Mouse (Mus musculus) left cerebral cortex, postnatal 4 days (tissue): ENCODE data around the gene Cpm. TPM values are rescaled to one million over a fixed set of nuclear protein-coding genes. Genes with fewer than 3 reads are reported as not detected.
"Not testable (repeated sequence)": the region's sequence is repeated elsewhere in the genome, so short reads cannot be mapped to it uniquely, and the experiment has no call there.

ENCODE experiments used
- DNase-seq: peaks from one replicate; pipeline ENCODE4 v3.0.0-alpha.2; 2022
- intact Hi-C: fragments of 180-260 bp; cut with DNase I; formaldehyde crosslinking; loops from one replicate; pipeline ENCODE4 v1.15.1; 2025
- total RNA-seq, 2 experiments: library from RNA; stranded (reverse); gene quantifications; 2 replicates each; pipeline ENCODE4 v1.2.3; 2021

The Cpm gene
- 1 to 10 TPM; 1.7 to 2.5 TPM for total RNA-seq

GRCm38 (mm10) chr10:117629169-117629971 lies at the start of gene Cpm:
TSS of gene Cpm (plus strand) at chr10:117629500.
- DNase-seq, result peak; percentile 53
- intact Hi-C loops, result no loop called here

- no peak for DNase-seq
- intact Hi-C loops, result no loop called here
These were observed 49.5 kb upstream of the Cpm start for GRCm38 (mm10) chr10:117579771-117580284.

DNA sequence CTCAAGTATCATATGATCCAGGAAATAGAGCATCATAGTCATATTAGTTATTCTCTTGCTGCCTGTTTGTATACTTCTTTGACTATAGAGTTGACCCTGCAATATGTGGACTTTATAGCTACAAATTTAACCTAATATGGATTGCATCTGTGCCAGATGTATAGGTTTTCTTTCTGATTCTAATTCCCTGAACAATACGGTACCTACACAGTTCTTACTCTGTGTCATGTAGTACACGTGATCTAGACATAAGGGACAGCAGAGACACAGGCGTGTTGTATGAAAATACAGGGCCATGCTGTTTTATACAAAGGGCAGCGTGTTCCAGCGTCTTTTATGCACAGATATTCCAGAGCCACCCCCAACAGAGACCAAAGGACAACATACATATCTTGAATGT lies 48.9 kb upstream of the Cpm start:
- intact Hi-C loops, result no loop called here
- no peak for DNase-seq

DNA sequence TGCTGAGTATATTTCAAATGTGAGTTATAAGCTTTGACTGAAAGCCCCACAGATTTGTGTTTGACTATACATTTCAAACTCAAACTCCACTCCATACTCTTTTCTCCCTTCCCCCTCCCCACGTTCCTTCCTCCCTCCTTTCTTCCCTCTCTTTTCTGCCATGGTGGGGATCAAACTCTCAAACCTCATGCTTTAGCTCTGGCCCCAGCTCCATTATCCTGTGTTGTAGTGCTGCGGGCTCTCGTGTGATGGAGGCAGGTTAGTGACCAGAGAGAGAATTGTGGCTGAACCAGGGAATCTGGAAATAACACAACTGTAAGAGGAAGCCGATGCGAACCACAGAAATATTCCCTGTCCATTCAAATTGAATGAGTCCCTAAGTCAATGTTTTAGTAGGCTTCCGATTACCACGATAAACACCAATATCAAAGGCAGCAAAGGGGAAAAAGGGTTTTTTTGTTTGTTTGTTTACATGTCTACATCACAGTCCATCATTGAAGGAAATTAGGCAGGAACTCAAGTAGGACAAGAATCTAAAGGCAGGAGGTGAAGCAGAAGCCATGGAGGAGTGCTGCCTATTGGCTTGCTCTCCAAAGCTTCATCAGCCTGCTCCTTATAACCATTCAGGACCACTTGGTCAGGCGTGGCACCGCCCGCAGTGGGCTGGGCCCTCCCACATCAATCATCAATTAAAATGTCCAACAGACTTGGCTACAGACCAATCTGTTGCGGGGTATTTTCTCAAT lies 48.1 kb upstream of the Cpm start:
- intact Hi-C loops, result no loop called here
- no peak for DNase-seq

DNA sequence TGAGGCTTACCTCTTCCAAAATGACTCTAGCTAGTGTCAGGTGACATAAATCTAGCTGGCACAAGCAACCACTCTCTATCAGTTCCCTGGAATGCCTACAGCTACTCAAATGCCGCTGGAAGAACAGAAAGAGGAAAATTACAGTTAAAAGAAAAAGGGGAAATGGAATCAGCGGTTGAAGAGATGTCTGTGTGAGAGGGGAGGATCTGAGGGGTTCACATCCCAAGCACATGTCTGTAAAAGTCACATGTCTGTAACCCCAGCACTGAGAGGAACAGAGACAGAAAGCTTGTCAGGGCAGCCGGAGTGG lies 47.6 kb upstream of the Cpm start:
- no peak for DNase-seq
- intact Hi-C loops, result no loop called here

GRCm38 (mm10) chr10:117583155-117584061 lies 45.9 kb upstream of the Cpm start:
- intact Hi-C loops, result no loop called here
- no peak for DNase-seq

DNA sequence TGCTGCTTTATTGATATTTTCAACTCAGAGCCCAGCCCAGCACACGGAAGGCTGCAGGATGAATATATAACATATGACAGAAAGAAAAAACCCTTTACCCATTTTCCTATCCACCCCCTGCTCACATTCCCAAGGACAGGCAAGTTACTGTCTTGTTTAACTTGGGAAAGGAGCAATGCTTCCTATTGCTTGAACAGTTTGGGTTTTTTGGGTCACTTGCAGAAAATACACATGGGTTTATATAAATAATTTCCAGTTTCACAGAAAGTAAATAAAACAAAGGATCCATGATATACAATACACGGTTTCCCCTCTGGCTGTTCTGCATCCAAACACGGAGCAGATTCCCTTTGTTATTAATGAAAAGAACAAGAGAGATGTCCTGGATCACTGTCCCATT lies 45.2 kb upstream of the Cpm start:
- DNase-seq, result no peak
- intact Hi-C loops, result no loop called here

DNA sequence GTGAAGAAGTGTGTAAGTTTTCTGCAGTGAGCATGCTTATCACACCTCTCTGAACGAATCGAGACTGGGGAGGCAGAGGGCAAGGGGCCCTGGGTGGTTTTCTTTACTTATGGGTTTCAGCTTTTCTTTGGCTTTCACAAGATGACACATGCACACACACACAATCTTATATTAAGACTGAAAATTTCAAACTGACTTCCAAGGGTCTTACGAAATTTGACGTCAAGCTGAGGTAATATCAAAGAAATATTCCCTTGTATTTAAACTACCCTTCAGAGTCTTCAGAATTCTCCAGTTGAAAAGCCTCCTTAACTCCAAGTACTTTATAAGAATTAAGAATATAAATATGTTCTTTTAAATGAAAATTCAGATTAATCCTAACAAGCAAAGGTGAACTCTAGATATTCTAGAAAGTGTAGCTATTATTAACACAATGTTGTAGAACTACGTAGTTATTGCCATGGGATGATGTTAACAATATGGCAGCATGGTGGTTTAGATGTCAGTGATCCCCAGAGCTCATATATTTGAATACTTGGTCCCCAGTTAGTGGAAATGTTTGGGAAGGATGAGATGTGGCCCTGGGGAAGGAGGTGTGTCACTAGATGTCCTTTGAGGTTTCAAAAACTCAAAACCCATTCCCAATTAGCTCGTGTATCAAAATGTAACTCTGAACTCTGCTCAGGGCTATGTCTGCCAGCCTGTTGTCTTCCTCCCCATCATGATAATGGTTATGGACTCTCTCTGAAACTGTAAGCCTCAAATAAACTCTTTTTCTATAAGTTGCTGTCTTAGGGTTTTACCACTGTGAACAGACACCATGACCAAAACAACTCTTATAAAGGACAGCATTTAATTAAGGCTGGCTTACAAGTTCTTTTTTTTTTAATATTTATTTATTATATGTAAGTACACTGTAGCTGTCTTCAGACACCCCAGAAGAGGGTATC lies 44.5 kb upstream of the Cpm start:
- DNase-seq, result no peak
- intact Hi-C loops, result no loop called here

GRCm38 (mm10) chr10:117585600-117586299 lies 43.5 kb upstream of the Cpm start:
- intact Hi-C loops, result no loop called here
- DNase-seq, result no peak

- peak; percentile 20 for DNase-seq
- intact Hi-C loops, result no loop called here
These were observed 42.4 kb upstream of the Cpm start for GRCm38 (mm10) chr10:117586859-117587258.

DNA sequence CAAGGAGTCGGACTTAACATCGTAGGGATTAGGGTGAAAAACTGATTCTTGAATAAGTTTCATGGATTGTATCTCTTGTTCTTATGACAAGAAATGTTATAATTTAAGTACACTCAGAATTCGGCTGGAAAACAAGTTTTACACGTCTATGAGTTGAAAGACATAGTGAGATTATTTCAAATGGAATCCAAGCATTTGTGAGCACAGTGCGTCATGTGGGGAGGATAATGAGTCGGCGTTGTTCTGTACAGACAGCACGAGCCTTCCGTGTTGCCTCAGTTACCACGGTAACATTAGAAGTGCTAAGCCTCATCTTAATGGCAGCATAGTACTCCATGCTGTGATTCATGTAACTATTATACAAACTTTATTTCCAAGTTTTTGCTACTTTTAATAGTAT lies 42.0 kb upstream of the Cpm start:
- no peak for DNase-seq
- intact Hi-C loops, result no loop called here

GRCm38 (mm10) chr10:117588416-117589143 lies 40.7 kb upstream of the Cpm start:
- intact Hi-C loops, DNase-seq: not testable (repeated sequence)

GRCm38 (mm10) chr10:117589144-117589940 lies 40.0 kb upstream of the Cpm start:
- intact Hi-C loops, result no loop called here
- no peak for DNase-seq

DNA sequence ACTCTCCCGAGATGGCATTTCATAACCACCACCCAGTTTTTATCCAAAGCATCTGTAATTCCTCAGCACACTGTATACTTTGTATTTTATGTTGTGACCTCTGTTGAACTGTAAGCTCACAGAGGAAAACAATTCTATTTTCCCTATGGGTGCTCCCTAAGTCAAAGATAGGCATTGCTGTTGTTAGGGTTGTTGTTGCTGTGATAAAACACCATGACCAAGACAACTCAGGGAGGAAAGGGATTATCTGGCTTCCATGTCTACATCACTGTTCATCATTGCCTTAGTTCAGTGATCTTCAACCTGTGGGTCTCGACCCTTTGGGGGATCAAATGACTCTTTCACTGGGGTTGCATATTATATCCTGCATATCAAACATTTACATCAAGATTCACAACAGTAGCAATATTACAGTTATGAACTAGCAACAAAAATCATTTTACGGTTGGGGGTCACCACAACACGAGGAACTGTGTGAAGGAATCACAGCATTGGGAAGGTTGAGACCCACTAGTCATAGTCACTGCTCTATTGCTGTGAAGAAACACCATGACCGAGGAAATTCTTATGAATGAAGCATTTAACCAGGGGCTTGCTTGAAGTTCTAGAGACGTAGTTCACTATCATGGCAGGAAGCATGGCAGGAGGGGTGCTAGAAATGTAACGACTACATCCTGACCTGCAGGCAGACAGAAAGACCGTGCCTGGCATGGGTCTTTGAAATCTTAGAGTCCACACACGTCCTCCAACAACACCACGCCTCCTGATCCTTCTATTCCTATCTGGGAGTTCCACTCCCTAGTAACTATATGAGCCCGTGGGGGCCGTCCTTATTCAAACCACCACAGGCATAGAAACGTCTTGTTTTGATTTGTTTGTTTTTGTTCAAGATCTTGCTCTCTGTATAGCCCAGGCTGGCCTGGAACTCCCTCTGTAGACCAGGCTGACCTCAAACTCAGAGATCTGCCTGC lies 38.7 kb upstream of the Cpm start:
- intact Hi-C loops, result no loop called here
- no peak for DNase-seq

DNA sequence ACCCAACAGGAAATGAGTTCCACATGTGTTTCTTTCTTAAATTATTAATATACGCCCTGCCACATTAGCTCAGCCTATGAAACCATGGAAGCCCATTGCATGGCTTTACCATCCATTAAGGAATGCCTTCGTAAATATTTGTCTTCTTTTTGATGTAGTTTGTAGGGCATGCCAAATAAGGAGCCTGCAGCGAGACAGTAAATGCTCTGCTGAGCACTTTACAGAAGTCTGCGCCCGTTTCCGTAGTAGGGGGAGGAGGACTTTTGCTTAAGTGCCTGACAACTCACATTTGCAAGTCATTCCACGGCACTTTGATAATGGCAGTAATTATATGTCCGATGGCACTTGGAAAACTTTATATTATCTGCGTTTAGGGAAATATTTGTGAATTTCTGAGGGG lies 37.5 kb upstream of the Cpm start:
- no peak for DNase-seq
- intact Hi-C loops, result no loop called here

DNA sequence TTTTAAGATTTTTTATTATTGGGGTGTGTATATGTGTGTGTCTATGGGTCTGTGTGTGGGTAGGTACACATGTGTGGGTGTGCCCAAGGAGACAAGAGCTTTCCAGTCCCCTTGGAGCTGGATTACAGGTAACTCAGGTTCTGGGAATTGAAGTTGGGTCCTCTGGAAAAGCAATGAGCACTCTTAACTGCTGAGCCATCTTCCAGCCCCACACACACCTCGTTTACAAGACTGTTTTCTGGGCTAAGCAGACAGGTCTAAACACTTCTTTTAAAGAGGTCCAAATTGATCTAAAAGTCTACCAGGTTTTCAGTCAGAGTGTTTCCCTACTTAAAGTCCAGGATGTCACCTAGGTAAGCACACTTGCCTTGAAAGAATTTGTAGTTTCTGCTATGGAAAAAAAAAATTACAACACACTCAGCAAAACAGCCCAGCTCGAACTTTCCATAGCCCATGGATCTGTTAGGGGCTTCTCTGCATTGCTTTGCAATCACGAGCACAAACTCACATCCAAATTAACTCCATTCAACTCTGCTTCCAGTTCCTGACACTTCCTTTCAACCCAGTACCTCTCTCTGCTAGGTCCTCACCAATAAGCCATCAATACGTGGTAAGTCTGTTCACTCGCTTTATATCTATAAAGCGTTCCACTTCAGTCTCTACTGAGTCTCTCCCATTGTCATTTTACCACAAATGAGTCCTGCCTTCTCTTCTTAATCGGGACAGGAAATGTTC lies 36.8 kb upstream of the Cpm start:
- no peak for DNase-seq
- intact Hi-C loops, result no loop called here
